Mouse (Mus musculus) testis, postnatal 14 days (tissue): Measurements from ENCODE around the gene Fgfr2.
A peak's percentile ranks its signal among the peaks of the same experiment; 100 is the strongest.

Experiments
- DNase-seq: peaks from one replicate; pipeline ENCODE4 v3.0.0; 2021; ENCODE audit warnings: low spot score

The Fgfr2 gene

DNA sequence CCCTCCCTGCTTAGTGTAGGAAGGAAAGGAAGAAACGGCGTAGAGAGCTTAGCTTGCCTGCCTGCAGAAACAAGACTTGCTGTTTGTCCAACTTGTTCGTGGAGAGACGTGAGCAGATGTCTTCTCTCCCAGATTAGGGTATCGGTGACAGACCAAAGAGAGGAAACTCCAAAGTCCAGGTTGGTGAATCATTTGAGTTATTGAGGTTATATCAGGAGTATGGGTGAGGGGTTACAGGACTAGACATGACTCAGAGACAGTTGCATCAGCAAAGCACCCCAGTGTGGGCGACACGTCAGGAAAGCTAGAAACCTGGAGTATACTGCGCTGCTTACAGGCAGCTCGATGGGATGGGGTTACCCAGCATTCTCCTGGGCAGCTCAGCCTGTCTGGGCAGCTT, 2457.8 kb downstream of the Fgfr2 start:
- DNase-seq, result no peak

DNA sequence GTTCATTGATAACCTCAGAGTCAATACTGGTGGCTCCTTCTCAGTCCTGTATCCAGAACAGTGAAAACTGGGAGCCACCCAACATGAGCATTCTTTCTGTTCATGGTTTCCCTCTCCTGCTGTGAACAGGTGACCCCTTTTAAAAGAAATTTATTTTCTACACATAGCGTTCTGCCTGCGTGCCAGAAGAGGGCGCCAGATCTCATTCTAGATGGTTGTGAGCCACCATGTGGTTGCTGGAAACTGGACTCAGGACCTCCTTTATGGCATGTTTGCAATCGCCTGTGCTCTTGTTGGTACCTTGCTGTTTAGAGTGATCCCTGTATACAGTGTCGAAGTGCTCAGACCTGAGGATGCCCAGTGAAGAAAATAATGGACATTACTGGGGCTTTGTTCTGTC, 2458.5 kb downstream of the Fgfr2 start:
- no peak for DNase-seq

DNA sequence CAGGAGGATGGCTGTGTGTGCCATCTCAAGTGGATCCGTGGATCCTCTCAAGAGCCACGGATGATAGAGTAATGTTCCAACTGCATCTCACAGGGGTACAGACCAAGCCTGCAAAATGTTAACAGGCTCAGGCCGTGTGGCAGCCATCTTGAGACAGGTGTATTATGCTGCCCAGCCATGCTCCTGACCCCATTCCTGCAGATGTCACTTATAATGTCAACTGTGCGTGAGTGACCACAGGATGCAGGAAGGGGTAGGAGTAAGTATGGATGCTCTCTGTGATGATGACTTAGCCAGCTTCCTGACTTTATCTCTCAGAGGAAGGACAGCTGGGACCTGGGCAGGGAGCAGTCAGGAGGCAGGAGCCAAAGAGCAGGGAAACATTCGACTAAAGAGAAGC, 2459.1 kb downstream of the Fgfr2 start:
- DNase-seq, result no peak

DNA sequence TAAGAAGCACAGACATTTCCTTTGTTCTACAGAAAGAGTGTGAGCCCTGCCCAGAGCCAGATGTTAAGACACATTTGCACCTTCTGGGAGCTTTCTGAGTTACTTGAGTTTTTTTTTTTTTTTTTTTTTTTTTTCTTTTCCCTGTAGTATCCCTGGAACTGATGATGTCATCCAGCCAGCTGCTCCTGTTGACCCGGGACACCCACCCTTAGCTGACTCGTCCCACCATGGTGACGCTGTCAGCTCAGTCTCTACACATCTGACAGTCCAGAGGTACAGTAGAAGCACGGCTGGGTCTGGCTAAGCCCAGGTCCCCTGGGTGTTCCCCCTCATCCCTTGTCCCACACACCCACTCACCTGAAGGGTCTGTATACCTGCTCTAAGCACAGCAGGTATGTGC, 2460.3 kb downstream of the Fgfr2 start:
- DNase-seq, result no peak

DNA sequence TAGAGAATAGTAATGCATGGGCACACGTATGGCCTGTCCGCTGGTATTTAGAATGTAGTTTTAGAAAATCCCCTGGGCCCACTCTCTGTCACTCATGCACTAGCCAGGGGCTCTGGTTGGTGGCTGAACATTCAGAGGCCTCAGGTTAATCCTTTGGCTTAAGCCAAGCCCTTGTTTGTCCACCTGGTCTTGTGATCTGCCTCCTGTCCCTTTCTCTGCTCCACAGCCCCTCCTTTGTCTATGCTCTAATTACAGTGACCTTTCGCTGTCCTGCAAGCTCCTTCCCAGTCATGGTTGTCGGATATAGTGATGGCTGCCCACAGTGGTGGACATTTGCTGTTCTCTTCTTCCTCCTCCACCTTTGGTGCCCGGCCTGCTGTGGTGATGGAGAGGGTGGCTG, 2460.9 kb downstream of the Fgfr2 start:
- DNase-seq, result no peak

DNA sequence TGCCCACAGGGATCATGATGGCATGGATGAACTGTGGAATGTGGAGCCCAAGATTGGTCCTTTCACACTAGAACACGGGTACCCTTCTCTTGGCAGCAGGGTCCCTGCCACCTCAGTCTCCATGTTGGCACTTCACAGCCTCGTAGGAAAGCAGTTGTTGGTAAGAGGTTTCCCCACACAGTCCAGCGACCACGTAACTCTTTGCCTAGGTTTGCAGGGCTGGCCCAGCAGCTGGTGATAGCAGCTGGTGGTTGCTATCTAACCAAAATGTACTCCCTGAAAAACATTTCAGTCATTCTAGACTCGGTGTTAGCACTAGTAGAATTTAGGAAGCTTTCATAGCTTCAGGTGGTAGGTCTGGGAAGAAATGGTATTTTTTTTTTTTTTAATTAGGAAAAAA, 2464.0 kb downstream of the Fgfr2 start:
- no peak for DNase-seq

DNA sequence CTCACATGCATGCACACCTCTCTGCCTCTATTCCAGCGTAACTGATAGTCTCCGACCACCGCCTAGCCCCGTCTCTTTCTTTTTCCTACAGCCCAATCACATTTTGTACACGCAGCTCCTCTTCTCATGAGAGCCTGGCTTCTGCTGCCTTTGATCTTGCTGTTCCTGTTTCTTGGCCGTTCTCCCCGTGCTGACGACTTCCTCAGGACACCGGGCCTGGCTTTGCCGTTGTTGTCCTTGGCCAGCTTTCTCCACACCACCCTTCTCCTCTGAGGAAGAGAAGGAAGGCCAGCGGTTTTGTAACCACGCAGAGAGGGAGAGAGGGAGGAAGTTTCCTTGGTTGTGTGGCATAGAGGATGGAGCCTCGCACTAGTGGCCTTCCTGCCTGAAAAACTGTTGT, 2465.4 kb downstream of the Fgfr2 start:
- peak; percentile 65 for DNase-seq

DNA sequence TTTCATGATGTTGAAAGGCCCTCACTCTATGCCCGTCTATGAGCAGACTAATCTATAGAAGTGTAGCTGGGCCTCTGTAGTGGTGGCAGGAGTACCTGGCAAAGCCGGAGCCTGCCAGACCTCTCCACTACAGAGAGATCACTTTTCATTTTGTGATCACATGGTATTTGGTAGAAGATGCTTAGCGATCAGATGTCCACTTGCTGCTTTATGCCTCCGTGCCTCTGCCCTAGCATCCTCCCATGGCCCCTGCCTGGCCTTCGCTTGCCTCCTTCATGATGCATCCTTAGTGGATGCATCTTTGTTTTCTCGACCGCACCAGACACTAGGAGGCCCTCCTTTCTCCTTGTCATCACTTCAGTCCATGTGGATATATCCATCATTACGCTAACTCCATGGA, 2466.2 kb downstream of the Fgfr2 start:
- no peak for DNase-seq

DNA sequence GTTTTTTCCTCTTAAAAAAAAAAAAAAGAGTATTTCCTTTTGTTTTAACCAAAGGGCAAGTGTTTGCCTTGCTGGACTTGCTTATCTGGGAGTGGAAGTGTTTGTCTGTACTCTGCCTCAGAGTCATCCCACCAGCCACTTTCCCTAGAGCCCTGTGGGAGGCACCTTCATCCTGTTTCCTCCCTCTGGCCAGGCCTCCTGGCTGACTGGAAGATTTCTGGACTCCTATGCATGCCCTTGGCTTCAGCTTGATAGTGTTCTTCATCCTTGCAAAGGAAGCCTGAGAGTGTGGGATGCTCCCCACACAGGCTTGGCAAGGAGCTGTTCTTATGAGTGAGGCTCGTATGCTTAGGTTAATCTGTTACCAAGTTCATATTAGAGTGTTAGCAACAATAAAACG, 2468.6 kb downstream of the Fgfr2 start:
- DNase-seq, result peak; percentile 78

DNA sequence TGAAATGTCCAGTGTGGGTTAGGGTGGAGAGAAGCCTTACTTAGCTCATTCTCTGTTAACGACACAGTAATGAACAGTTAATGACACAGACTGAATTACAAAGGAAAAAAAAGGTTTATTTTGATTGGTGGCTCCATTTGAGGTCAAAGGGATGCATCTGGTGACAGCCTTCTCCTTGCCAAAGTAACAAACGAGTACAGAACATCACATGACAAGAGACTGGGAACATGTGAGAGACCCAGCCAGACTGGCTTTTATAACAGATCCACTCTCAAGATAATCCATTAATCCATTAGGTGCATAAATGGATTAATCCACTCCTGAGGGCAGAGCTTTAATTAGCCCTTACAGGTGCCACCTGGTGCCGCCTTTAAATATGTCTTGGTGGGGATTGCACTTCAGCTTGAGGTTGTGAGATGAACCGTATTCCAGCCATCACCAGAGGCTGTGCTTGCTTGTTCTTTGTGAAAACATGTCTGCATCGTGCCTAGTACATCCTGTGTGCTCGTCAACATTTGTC, 2470.1 kb downstream of the Fgfr2 start:
- DNase-seq, result no peak

DNA sequence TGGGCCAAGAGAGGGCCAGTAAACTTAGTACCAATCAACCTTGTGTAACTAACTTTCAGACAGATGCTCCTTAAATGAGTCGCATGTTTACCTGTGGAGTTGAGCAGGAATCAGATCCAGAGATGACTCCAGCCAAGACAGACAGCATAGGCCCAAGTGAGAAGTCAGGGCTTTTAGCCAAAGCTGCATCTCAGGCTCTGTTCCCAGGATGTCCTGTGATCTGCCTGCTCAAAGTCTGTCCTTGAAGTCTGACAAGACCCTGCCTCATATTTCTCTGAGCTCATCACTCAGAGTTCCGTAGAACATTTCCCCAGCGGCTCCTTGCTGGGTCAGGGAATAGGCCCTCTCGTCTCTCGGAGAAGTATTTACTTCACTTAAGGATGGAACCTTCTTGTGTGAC, 2472.5 kb downstream of the Fgfr2 start:
- DNase-seq, result no peak

DNA sequence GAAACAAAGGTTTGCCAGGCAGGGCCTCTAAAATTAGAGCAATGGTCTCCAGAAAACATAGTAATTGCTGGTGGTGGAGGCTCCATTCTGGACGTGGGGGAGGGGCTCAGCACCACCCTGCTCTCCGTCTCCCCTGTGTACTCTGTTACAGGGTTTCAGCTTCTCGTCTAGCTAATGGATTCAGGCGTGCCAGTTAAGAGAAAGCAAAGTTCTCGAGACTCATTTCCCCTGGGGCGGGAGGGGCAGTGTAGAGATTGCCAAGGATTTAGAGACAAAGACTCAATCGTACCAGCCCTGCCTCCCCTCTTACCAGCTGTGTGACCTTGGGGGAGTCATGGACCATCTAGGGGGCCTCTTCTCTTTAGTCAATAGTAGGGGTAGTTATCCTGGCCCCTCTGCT, 2473.9 kb downstream of the Fgfr2 start:
- peak; percentile 72 for DNase-seq

DNA sequence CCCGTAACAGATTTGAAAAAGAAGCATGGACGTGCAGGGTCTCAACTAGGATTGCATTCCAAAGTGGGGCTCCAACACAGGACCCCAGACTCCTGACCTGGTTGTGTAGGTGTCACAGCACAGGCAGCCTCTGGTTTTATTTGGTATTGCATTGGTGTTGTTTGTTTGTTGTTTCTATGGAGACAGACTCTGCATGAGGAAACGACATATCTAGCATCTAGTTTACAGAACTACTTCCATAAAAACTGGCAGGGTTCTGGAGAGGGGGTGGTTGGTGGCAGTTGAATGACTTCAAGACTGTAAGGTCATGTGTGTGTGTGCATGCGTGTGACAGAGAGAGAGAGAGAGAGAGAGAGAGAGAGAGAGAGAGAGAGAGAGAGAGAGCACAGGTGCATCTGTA, 2475.1 kb downstream of the Fgfr2 start:
- no peak for DNase-seq

DNA sequence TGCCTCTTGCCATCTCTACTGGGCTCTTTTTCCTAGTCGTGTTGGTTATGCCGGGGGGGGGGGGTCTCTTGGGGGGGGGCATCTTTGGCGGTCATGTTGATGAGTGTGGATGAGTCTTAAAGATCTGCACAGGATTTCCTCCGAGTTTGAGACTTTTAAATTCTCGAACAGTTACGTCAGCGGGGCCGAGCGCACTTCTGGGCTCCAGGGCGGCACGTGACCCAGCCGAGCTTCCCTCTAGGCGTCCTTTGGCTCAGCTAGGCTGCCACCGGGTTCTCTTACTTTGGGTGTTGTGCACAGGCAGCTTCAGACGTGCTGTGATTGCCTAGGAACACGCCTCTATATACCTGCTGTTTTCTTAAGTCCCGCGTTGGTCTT, 2476.4 kb downstream of the Fgfr2 start:
- peak; percentile 73 for DNase-seq

DNA sequence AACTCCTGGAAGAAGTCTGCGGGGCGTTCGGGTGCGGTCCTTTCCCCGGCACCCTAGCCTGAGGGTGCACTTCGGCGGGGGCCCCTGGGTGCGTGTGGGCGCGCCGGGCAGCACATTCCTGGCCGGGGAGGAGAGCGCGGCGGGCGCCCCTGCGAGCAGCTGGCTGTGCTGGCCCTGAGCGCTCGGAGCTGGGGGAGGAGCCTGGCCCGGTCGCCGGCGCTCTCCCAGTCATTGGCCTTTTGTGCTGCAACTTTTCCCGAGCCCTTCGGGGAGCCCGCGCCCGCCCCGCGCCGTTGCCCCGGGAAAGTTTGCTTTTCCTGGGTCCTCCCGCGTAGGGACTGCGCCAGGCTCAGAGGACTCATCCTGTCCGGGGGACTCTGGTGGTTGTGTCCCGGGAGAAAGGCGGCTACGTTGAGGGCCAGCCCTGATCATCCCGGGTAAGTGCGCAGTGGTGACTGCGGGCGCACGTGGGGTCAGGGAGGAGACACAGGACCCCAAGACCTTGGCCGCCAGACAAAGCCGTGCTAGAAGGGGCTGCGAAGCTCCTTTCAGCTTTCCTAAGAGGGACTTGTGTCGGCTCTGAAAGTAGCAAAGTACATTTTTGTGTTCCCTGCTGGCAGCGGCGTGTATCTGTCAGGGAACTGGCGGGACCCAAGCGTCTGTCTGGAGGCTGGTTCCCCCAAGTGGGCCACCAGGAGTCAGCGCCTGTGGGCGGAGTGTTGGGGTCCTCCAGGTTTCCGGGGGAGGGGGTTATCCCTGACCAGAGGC, 2477.0 kb downstream of the Fgfr2 start:
- peak; percentile 73 for DNase-seq

DNA sequence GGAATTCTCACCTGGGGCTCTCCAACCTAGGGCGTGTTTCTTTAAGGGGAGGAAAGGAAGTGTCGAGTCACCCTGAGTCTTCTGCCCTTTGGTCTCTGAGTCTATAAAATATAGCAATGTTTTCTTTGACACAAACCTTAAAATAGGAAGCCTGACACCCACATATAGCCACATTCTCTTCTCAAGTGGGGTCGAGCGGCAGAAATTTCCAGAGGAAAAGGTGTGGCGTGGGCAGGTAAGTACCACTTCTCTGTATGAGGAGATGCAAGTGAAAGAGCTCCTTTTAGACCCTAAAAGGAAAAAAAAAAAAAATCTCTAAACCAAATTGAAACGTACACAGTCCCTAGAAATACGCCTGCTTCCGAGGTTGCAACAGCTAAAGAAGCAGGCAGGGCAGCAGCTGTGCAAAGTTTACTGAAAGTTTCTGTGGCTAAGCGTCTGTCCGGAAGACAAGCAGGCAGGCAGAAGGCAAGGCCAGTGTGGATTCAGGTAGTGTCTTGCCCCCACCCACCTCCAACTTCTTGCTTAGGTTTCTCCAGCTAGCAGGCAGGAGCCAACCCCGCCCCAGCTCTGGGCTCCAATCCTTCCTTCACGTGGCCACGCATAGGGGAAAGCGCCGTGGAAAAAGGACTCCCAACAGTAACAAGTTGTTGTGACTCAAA, 2477.7 kb downstream of the Fgfr2 start:
- DNase-seq, result peak; percentile 69

DNA sequence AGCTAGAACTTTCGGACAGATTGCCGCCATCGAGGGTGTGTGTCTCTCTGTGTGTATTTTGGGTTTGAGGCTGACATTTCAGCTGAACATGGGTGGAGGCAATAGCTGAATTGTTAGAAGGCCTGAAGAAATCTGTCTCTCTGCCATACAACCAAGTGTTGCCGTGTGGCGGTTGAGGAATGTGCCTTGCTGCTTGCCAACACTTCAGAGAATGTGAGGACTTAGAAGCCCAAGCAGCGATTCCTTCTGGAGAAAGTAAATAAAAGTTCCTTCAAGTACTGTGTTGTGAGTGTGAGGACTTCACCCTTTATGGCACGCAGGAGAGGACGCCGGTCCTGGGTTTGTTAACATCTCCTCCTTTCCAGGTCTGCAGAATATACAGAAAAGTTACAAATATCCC, 2482.5 kb downstream of the Fgfr2 start:
- DNase-seq, result no peak

DNA sequence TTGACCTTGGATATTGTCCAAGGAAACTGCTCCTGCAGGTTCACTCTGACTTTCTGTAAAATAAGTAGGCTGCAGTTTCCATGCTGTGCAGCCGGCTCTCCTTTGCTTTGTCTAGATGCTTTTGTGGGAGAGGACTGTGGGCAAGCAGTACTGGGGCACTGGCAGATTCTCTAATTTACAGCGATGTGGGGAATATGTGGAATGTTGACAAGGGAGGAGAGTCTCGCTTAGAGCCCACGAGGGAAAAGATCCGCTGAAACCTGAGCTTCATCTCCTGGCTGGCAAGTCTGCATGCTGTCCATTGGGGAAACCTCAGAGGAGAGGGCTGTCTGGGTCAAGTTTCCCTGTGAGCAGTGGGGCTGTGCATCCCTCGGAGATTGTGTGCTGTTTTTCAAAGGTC, 2485.3 kb downstream of the Fgfr2 start:
- no peak for DNase-seq

DNA sequence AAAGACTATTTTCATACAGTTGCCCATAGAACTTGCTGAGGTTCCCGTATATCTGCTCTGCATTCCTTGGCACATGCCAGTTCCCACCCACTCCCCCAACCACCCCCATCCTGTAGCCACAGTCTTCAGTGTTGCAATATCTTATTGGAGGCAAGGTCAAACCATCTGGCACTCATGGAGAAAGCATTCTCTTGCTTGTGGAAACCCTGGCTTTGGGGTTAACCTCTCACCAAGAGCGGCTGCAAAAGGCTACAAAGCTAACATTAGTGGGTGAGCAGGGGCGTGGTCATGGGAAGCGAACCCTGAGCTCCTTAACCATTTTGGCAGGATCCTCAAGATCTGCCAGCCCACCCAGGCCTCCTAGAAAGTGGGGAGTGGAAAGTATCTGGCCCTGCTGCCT, 2486.2 kb downstream of the Fgfr2 start:
- no peak for DNase-seq

DNA sequence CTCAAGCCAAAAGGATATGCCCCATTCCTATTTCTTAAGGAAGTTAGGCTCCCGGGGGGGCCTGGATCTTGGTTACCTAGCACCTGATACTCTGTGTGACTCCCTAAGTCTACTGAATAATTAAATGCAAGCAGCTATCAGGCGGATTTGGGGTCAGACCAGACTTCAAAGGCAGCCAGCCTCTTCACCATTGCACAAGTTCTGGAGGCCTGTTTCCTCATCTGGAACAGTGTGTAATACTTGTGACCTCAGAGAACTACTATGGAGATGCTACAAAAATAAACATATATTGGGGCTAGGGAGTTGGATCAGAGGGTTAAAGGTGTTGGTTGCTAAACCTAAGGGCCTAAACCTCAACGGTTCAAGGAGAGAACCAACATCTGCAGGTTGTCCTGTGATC, 2486.9 kb downstream of the Fgfr2 start:
- no peak for DNase-seq

DNA sequence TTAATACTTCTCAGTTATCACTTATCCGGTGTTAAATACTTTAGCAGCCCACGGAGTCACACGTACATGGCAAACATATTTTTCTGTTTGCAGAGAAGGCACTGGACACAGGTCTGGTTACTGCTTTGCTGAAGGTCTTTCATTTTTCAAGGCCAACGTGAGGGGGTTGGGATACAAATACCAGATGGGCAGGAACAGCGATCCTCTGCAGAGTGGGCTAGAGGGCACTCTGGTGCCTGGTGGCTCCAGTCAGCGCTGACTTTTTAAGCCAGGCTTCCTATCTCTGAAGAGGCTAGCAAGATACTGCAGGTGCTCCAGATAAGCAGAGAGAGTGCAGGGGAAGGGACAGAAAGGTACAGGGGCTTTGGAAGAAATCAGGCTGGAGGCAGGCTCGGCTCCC, 2487.9 kb downstream of the Fgfr2 start:
- no peak for DNase-seq

DNA sequence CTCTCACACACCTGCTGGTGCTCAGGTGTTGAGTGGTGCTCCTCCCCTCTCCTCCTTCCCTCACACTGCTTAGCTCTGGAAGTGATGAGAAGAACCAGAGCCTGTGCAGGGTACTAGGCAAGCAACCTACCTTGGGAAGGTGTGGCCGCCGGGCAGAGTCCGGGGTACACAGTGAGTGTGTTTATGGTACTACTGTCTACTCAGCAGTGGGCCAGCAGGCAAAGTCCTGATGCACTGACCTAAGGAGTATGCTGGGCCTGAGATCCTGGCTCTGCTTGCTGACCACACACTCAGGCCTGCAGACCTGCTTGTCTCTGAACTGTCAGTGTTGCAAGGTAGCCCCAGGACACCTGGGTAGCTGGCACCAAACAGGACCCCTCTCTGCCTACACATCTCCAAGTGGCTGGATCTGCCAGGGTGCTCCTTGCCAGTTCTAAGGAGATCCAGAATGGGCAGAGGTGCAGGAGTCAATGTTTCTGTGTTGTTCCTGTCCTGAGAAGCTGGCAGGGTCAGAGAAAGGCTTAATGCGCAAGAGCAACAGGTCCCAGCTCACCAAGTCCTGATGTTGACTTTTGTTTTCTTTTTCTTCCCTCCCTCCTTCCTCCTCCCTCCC, 2488.8 kb downstream of the Fgfr2 start:
- no peak for DNase-seq

DNA sequence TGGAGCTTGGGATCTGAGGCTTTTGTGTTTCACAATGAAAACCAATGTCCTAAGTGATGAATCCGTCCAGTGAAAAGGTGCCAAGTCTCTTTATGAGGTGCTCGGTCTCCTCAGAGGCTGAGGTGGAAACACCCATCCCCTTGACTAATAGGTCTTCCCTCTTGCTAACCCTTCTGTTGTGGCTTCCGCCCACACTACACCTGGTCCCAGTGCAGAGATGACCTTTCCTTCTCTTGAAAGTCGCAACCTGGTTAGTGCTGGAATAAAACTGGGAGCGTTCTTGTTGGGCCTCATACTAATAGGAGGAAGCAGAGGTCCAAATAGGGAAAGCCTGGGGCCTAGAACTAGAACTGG, 2490.8 kb downstream of the Fgfr2 start:
- DNase-seq, result no peak
